Mouse (Mus musculus) spleen, adult 2 months (tissue): ENCODE results near the gene Ptpre.

ENCODE experiments used
- CTCF ChIP-seq: fragments of 200-500 bp; IDR thresholded peaks from 2 replicates; pipeline ENCODE4 v1.5.1; 2011; ENCODE audit warnings: mild to moderate bottlenecking, inconsistent platforms; ENCODE audit not compliant: insufficient read depth, insufficient read length, insufficient replicate concordance; ENCODE audit errors: extremely low read depth
- POLR2A ChIP-seq: fragments of 200-500 bp; IDR thresholded peaks from 2 replicates; pipeline ENCODE4 v1.6.1; 2011; ENCODE audit warnings: low read depth, low read length, inconsistent platforms

- TF ChIP-seq CTCF (no peak), POLR2A (no peak)
Observed at GRCm38 (mm10) chr7:135655113-135655512, 117.8 kb downstream of the Ptpre start.
